Mouse (Mus musculus) cerebellum, postnatal 25 days (tissue): ENCODE measurements at regions not wholly inside any gene's neighbourhood (a gene's known extent, or its start where the extent isn't known, plus 50 kb on each side); places are given as distances from the start of the nearest gene placed in this dataset.
A peak's percentile ranks its signal among the peaks of the same experiment; 100 is the strongest.

ENCODE experiments used
- DNase-seq, 2 experiments: peaks; one replicate each; pipeline ENCODE4 v3.0.0; 2021; ENCODE audit warnings: mixed read lengths in 2 of 2

DNA sequence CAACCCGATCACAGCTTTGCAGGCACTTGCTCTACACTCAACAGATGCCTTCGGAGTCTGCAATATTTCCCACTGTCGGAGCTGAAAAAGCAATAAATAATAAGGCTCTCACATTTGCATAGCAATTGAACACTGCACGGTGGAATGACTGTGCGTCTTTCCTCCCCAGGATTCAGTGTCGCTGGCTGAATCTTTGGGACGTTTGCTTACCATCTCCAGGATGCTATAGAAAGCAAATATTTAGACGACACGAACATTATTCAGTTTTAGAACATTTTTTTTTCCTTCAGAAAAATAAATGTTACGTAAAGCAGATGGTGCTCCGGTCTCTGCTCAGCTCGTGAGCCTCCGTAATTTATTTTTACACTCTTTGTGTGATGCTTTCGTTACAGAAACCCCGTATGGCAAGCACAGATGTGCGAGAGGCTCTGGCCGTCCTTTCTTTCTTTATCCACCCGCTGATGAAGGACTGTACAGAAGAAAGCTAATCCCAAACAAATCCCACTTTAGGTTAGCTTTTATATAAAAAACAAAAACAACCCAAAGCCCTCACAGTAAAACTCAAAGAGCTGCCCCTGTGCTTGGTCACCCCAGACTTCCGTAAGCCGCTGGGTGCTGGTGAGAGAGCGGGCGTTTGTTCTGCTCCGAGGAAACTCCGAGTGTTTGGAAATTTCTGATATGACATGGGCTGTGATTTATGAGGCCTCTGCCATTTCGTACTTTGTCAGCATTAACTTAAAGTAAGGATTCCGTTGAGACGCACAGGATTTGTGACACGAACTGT lies 464.3 kb downstream of the Ajap1 start:
- no peak for DNase-seq

DNA sequence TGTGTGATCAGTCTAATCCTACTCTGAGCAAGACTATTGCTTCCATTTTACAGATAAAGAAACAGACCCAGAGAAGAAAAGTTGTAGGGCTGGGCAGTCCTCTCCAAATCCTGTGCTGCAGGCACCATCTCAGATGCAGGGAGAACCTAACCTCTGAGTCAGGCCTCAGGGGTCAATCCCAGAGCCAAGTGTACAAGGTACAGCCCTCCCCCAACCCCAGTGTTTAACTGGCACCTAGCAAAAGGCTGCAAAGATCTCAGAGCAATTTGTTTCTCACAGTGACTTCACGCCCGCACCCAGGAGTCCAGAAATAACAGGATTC lies 464.8 kb downstream of the Ajap1 start:
- no peak for DNase-seq

DNA sequence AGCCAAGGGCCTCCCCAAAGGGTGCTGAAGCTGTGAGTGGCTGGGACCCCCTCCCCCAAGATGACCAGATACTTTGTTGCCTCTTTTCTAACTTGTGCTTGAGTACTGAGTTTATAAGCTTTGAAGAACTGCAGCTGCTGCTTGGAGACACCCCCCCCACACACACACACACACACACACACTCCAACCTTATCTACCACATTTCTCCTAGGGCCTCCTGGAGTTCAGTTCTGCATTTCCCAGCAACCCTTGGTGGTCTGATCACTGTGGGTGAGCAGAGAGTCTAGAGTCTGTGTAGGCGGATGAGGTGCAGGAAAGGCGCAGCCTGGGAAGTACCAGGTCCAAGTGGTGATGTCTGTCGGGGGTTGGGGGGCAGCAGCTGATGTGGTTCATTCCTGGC lies 479.3 kb downstream of the Ajap1 start:
- DNase-seq, result no peak

- DNase-seq, result no peak
Measured at GRCm38 (mm10) chr4:153002516-153002915, 480.1 kb downstream of the Ajap1 start.

GRCm38 (mm10) chr4:153001761-153002160 lies 480.9 kb downstream of the Ajap1 start:
- no peak for DNase-seq

DNA sequence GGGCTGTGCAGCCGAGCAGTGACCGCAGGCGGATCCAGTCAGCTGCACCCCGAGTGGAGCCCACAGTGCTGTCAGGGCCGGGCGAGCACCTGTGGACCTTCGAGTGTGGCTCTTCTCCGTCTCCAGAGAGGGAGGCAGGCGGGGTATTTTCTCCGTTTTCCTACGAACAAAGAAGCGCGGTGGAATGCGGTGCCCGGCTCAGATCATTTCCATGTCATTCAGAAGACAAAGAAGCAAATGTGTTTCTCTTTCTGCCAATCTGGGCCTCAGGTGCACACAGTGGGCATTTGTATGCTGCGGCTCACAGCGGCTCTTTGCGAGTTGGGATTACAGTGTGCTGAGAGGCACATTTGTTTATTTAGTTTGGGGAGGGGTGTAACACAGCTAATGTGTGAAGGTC lies 483.1 kb downstream of the Ajap1 start:
- no peak for DNase-seq

DNA sequence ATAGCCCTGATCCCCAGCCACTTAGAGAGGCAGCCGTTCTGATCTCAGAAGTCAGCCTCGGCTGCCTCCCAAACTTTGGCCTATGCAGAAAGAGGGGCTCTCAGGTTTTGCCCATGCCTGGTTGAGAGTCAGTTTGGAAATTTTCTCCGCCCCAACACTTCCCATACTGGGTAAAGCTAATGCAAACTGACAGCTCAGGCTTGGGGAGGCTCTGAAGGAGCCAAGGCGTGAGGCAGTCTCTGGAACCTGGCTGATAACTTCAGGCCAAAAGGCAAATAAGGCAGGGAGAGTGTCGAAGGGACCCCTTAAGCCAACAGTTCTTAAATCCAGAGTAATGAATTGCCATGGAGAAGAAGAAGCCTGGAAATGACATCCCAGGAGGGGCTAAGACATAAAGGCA lies 485.4 kb downstream of the Ajap1 start:
- DNase-seq, result no peak

- DNase-seq, result peak in 1 of 2 experiments; percentile 9
Measured at GRCm38 (mm10) chr4:152996641-152997040, 486.0 kb downstream of the Ajap1 start.

GRCm38 (mm10) chr4:152995052-152995595 lies 487.5 kb downstream of the Ajap1 start:
- peak; percentile 15 to 50 for DNase-seq

GRCm38 (mm10) chr4:152994206-152994605 lies 488.4 kb downstream of the Ajap1 start:
- DNase-seq, result no peak

DNA sequence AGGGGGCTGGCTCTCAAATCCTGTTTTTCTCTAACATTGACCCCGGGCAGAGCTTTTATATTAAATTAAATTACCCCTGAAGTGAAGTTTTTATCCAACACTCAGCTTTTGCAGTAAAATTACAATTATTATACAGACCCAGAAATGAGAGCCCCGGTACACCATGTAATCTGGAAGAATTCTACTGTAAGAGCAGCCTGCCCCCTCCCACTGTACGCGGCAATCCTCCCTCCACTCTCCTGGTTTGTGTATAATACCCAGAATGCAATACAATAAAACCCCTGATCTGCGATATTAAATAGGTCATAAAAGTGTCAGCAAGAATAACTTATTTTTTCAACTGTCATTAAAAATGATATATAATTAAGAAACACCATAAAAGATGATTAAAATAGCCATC lies 492.3 kb downstream of the Ajap1 start:
- DNase-seq, result no peak

- DNase-seq, result no peak
Measured at GRCm38 (mm10) chr4:152987726-152988125, 494.9 kb downstream of the Ajap1 start.

- DNase-seq, result peak in 1 of 2 experiments; percentile 10
Measured at GRCm38 (mm10) chr4:152975012-152975675, 497.5 kb upstream of the Kcnab2 start.

DNA sequence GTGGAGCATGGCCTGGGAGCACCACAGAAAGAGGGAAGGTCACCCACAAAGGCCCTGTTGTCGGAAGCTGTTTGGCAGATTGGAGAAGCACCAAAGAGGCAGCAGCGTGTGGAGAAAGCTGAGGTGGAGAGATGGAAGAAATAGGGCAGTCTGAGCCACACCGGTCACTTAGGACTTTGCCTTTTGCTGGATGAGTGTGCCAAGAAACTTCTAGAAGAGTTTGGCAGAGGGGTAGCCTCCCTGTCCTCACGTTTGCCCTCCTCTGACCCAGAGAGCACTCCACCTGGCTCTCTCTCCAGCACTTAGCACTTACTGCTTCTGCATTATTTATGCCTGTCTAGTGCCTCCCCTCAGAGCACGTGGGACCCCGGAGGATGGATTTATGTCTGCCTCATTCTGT lies 485.3 kb upstream of the Kcnab2 start:
- no peak for DNase-seq

- no peak for DNase-seq
Measured at GRCm38 (mm10) chr4:152962165-152962564, 484.5 kb upstream of the Kcnab2 start.

DNA sequence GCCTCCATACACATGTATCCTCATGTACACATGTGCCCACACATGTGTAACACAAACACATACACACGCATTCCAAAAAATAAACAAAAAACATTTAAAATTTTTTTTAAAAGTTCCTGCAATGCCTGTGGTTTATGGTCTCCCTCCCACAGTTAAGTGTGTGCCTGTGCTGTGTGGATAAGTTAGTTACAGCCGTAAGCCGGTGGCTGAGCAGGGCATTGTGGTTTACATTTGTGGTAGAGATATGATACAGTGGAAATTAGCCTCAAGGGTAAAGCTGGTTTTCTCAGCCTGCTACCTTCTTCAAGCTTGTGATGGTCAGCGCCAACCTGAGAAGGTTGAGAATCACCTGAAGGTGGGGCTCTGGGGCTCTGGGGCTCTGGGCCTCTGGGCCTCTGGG lies 484.0 kb upstream of the Kcnab2 start:
- no peak for DNase-seq

DNA sequence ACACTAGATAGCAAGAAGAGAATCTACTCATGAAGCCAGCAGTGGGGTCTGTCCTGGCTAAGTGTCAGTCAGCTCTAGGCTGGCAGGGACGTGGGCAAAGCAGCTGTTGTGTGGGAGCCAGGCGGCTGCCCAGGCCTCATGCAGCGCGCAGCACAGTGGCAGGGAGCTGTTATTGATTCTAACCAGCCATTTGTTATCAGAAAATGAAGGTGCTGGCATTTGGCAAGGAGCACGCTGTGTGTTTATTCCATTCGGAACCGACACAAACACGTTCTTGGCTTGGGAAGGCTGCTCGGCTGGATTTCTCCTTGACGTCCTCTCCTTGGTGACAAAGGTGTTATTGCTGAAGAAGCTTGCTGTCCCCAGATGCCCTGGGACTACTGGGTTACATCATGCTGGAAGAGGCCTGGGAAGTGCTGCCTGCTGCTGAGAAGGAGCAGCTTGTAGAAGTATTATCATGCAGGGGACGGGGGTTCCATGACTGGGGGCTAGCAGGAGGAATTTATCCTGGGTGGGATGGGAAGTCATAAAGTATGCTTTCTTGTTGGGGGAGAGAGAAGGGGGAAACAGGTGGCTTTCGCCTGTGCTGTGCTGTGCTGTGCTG lies 482.1 kb upstream of the Kcnab2 start:
- no peak for DNase-seq

DNA sequence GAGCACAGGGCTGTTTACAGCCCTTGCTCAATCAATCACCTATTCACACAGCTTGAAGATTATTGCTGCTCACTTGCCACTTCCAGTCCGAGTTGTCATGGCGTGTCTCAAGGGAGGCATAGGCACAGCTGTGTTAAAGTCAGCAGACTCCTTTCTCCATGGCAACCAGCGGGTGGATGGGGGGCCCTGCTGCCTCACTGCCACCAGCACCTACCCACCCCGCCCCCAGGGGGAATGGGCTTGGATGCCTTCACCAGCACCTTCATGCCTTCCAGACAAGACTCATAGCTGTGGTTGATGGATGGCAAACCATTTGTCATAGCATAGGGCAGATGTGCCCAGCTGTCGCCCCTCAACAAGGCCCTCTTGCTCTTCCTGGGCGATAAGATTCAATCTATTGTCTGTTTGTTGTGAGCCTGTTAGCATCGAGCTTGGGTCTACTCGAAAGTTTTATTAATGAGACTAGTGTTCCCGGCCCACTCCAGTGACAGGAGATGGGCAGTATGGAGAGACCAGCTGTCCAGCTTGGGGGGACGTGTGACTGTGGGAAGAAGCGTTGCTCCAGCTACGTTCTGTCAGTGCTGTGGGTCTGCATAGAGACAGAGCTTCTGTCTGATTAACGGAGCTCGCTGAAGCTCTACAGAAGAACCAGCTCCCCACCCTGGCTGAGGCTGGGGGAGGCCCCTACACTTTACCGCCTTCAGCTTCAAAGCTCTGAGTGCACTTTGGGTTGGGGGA lies 475.7 kb upstream of the Kcnab2 start:
- DNase-seq, result no peak

GRCm38 (mm10) chr4:152948956-152949355 lies 471.3 kb upstream of the Kcnab2 start:
- DNase-seq, result no peak

GRCm38 (mm10) chr4:152941159-152941558 lies 463.5 kb upstream of the Kcnab2 start:
- DNase-seq, result no peak

GRCm38 (mm10) chr4:152936614-152937013 lies 458.9 kb upstream of the Kcnab2 start:
- no peak for DNase-seq

GRCm38 (mm10) chr4:152935484-152935883 lies 457.8 kb upstream of the Kcnab2 start:
- DNase-seq, result no peak

- DNase-seq, result no peak
Measured at GRCm38 (mm10) chr4:152928422-152928985, 450.8 kb upstream of the Kcnab2 start.
